Comparison of ENCODE assay signal across 15 mouse cellular contexts in the genomic region with DNA sequence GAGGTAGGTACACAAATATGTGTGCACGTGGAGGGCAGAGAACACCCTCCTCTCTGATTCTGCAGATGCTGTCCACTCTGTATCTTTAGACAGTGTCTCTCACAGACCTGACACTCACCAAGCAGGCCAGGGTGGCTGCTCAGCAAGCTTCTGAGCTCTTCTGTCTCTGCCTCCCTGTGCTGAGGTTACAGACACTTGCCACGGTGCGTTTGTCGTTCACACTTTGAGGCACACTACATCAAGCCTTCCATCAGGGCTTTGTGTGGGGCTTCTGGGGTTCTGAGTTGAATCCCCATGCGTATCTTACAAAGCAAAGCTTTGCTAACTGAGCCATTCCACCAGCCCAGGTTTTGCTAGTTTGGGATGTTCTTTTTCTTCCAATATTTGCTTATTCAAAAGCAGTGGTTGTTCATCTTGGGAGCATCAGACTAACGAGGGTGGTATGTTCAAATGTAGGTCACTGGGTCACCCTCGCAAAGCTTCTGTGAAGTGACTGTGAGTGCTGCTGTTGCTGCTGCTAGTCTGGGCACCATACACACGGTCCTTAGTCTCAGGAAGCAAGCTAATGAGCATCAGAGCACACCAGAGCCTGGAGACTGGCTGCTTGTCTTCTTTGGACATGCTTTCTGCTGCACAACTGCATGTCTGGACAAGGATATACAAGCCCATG.
"Had no signal": no experiment of that assay in that cellular context is flagged by ENCODE, and none has a peak within 500 bp of the region (broad histone marks: within the 10 kb centered on the region; RNA-seq: fewer than 3 reads in every experiment).

No protein-coding gene starts in this region.

- H3K27ac ChIP-seq: layer of hippocampus, adult 2 months; limb, embryonic 13.5 days; liver, embryonic 14.5 days; midbrain, embryonic 10.5 days; midbrain, embryonic 15.5 days; stomach, embryonic 15.5 days had no signal

- H3K9me3 ChIP-seq: limb, embryonic 13.5 days; midbrain, embryonic 10.5 days; midbrain, embryonic 15.5 days; stomach, embryonic 15.5 days had no signal

- H3K27me3 ChIP-seq: limb, embryonic 13.5 days; midbrain, embryonic 15.5 days; stomach, embryonic 15.5 days had no signal

- H3K4me1 ChIP-seq: limb, embryonic 13.5 days; stomach, embryonic 15.5 days had no signal

- H3K9ac ChIP-seq: limb, embryonic 13.5 days; liver, embryonic 14.5 days; midbrain, embryonic 15.5 days; stomach, embryonic 15.5 days had no signal

- H3K36me3 ChIP-seq: limb, embryonic 13.5 days; midbrain, embryonic 10.5 days; midbrain, embryonic 15.5 days; stomach, embryonic 15.5 days had no signal

- H3K4me2 ChIP-seq: limb, embryonic 13.5 days; midbrain, embryonic 15.5 days; stomach, embryonic 15.5 days had no signal

- DNase-seq: kidney, adult 11 months; kidney, adult 9 months; kidney, postnatal 10 days; kidney, postnatal 4 days; left cerebral cortex, postnatal 4 days; lung, adult 2 months; lung, postnatal 4 days; right cerebral cortex, postnatal 14 days had no signal

- H3K4me3 ChIP-seq: layer of hippocampus, adult 2 months; limb, embryonic 13.5 days; midbrain, embryonic 10.5 days; midbrain, embryonic 15.5 days; stomach, embryonic 15.5 days had no signal

- ATAC-seq: lung, postnatal 0 days; midbrain, embryonic 15.5 days had no signal
